Mouse (Mus musculus) neural tube, embryonic 11.5 days (tissue): Measurements from ENCODE around the gene Hspb6. TPM values are rescaled to one million over a fixed set of nuclear protein-coding genes. Genes with fewer than 3 reads are reported as not detected.

Experiments used
- ATAC-seq: fragments of 200-750 bp; cut with Nextera tagmentation; 2 replicates; pipeline ENCODE4 v1.8.0; 2017; ENCODE audit warnings: moderate number of reproducible peaks, mild to moderate bottlenecking, moderate TSS enrichment, moderate library complexity; ENCODE audit not compliant: insufficient read depth, low FRiP score, low TSS enrichment
- DNase-seq: peaks from one replicate; pipeline ENCODE4 v3.0.0-alpha.2; 2015; ENCODE audit warnings: low spot score
- H3K27ac ChIP-seq: fragments of 300-500 bp; sonication (generic); 2 replicates; pipeline ENCODE4 v1.5.1; 2014; ENCODE audit warnings: low read depth, mild to moderate bottlenecking, low read length
- H3K27me3 ChIP-seq: fragments of 300-500 bp; sonication (generic); 2 replicates; pipeline ENCODE4 v1.6.1; 2014; ENCODE audit warnings: mild to moderate bottlenecking, low read length, mixed read lengths; ENCODE audit not compliant: control insufficient read depth, insufficient read depth
- H3K36me3 ChIP-seq: fragments of 300-500 bp; sonication (generic); 2 replicates; pipeline ENCODE4 v1.6.1; 2014; ENCODE audit warnings: mild to moderate bottlenecking, low read length, moderate library complexity, mixed read lengths; ENCODE audit not compliant: control insufficient read depth, insufficient read depth
- H3K4me1 ChIP-seq: fragments of 300-500 bp; sonication (generic); 2 replicates; pipeline ENCODE4 v1.6.1; 2014; ENCODE audit warnings: low read length, mixed read lengths; ENCODE audit not compliant: control insufficient read depth, insufficient read depth
- H3K4me2 ChIP-seq: fragments of 300-500 bp; sonication (generic); 2 replicates; pipeline ENCODE4 v1.6.1; 2014; ENCODE audit warnings: low read depth, mild to moderate bottlenecking, moderate library complexity
- H3K4me3 ChIP-seq: fragments of 300-500 bp; sonication (generic); 2 replicates; pipeline ENCODE4 v1.5.1; 2014; ENCODE audit warnings: low read depth, low read length
- H3K9ac ChIP-seq: fragments of 300-500 bp; sonication (generic); 2 replicates; pipeline ENCODE4 v1.6.1; 2014; ENCODE audit warnings: mild to moderate bottlenecking, low read length
- H3K9me3 ChIP-seq: fragments of 300-500 bp; sonication (generic); 2 replicates; pipeline ENCODE4 v1.6.1; 2016; ENCODE audit warnings: low read length; ENCODE audit not compliant: control insufficient read depth
- WGBS: fragments of 180-500 bp; shearing (Covaris S2); extraction: QIAGEN DNeasy Blood & Tissue Kit; methylation state at CpG from one replicate; pipeline ENCODE4 v1.1.7; 2014; 5-methylcytosine and 5-hydroxymethylcytosine counted together
- polyA plus RNA-seq: library from polyadenylated mRNA; unstranded; fragments of >200 nt; fragmentation: Nextera tagmentation; extraction: Ambion mirVana; gene quantifications from 2 replicates; pipeline ENCODE4 v1.2.1, GENCODE M21; 2014

Hspb6 gene
- polyA plus RNA-seq, 1 experiment from 2014 or later, result 4.4 TPM

GRCm38 (mm10) chr7:30596093-30596492 is 44.1 kb downstream of the Hspb6 start:
- no peak for ATAC-seq
- no peak overlapping the region for H3K27ac ChIP-seq
- H3K4me1 ChIP-seq, result no peaks in the 10 kb centered on the region
- H3K27me3 ChIP-seq, result no peaks in the 10 kb centered on the region
- DNase-seq, result no peak
- no peak overlapping the region for H3K9ac ChIP-seq
- no peak overlapping the region for H3K4me3 ChIP-seq
- no peak overlapping the region for H3K4me2 ChIP-seq
- no peaks in the 10 kb centered on the region for H3K9me3 ChIP-seq
- 84% methylated on average over 5 of the region's 5 CpGs for WGBS
- H3K36me3 ChIP-seq, result no peaks in the 10 kb centered on the region

GRCm38 (mm10) chr7:30596811-30597210 is 44.8 kb downstream of the Hspb6 start:
- Histone ChIP-seq H3K36me3 (no peaks in the 10 kb centered on the region), H3K27ac (no peak overlapping the region), H3K27me3 (no peaks in the 10 kb centered on the region), H3K4me2 (no peak overlapping the region), H3K4me3 (no peak overlapping the region), H3K4me1 (no peaks in the 10 kb centered on the region), H3K9me3 (no peaks in the 10 kb centered on the region), H3K9ac (no peak overlapping the region)
- WGBS, result 88% methylated on average over 5 of the region's 5 CpGs
- no peak for ATAC-seq
- no peak for DNase-seq

DNA sequence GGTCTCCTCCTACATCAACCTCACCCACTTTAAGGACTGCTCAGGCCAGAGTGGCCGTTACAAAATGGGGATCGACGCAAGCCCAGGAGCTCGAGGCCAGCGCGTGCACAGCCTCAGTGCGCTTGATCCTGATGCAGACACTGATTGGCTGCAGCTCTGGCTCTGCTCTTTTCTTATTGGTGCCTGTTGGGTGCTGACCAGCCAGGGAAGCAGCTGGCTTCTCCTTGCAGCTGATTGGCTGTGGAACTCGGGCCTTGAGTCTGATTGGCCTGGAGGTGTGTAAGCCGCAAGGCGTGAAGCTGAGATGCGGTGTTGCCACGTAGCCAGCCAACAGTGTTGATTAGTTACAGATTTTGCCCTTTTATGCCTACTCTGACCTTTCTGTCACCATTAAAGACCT is 46.8 kb downstream of the Hspb6 start, which contains the start of gene Zbtb32:
TSS of gene Zbtb32 (minus strand) at position 124 of the 400 bp plus-strand sequence.
- ATAC-seq, result no peak
- no peak within 1 kb of the TSS for H3K4me3 ChIP-seq
- no peaks in the 10 kb centered on the region for H3K4me1 ChIP-seq
- no peak for DNase-seq
- H3K27ac ChIP-seq, result no peak within 1 kb of the TSS
- H3K9ac ChIP-seq, result no peak within 1 kb of the TSS
- no peaks in the 10 kb centered on the region for H3K9me3 ChIP-seq
- 94% methylated on average over 12 of the region's 12 CpGs for WGBS
- no peak within 1 kb of the TSS for H3K4me2 ChIP-seq
- no peaks in the 10 kb centered on the region for H3K36me3 ChIP-seq
- no peaks in the 10 kb centered on the region for H3K27me3 ChIP-seq

- Histone ChIP-seq H3K9ac (no peak overlapping the region), H3K9me3 (no peaks in the 10 kb centered on the region), H3K36me3 (no peaks in the 10 kb centered on the region), H3K4me2 (no peak overlapping the region), H3K4me1 (no peaks in the 10 kb centered on the region), H3K27ac (no peak overlapping the region), H3K4me3 (no peak overlapping the region), H3K27me3 (no peaks in the 10 kb centered on the region)
- DNase-seq (peak; percentile 88), ATAC-seq (peak; percentile 99)
- 1% methylated on average over 16 of the region's 16 CpGs for WGBS
Measured at GRCm38 (mm10) chr7:30599933-30600353, 48.0 kb downstream of the Hspb6 start.

DNA sequence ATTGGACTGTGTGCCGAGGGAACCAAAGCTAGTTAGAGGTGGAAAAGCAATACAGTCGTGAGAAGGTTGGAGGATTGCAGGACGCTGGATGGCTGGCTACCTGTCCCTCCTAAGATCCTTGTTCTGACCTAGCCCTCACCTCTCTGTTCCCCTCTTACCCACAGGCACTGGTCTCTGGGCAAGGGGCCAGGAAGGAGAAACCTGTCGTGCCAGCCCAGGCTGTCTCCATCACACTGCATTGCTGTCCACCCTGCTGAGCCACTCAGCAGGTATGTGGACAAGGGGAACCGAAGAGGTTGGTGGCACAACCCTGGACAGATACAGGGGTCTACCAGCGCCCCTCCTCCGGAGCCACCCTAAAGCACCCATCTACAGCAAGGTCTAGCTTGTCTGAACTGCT is 48.7 kb downstream of the Hspb6 start:
- DNase-seq (no peak), ATAC-seq (no peak)
- no peak overlapping the region for H3K4me2 ChIP-seq
- no peak overlapping the region for H3K9ac ChIP-seq
- H3K27ac ChIP-seq, result no peak overlapping the region
- WGBS, result 72% methylated on average over 7 of the region's 7 CpGs
- H3K4me1 ChIP-seq, result no peaks in the 10 kb centered on the region
- no peak overlapping the region for H3K4me3 ChIP-seq
- H3K9me3 ChIP-seq, result no peaks in the 10 kb centered on the region
- H3K36me3 ChIP-seq, result no peaks in the 10 kb centered on the region
- H3K27me3 ChIP-seq, result no peaks in the 10 kb centered on the region

DNA sequence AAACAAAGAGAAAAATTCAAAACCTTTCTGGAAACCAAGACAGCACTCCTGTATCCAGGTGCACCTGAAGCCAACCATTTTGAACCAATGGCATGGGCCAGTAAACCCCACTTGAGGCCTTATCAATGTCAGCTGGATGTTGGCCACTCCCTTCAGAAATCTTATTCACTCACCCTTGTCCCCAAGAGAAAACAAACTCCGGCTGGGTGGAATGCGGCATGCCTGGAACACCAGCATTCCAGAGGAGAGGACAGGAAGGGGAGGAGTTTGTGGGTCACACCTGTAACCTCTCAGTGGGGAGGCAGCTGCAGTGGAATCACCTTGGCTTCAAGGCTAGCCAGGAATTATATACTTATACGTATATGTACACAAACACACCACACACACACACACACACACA is 50.6 kb downstream of the Hspb6 start:
- Histone ChIP-seq H3K36me3 (no peaks in the 10 kb centered on the region), H3K9me3 (no peaks in the 10 kb centered on the region), H3K4me2 (no peak overlapping the region), H3K27me3 (no peaks in the 10 kb centered on the region), H3K9ac (no peak overlapping the region), H3K27ac (no peak overlapping the region), H3K4me3 (no peak overlapping the region), H3K4me1 (no peaks in the 10 kb centered on the region)
- DNase-seq (no peak), ATAC-seq (no peak)
- 41% methylated on average over 3 of the region's 3 CpGs for WGBS

- Histone ChIP-seq H3K27me3 (no peaks in the 10 kb centered on the region), H3K9ac (no peak overlapping the region), H3K4me1 (no peaks in the 10 kb centered on the region), H3K4me3 (no peak overlapping the region), H3K9me3 (no peaks in the 10 kb centered on the region), H3K4me2 (no peak overlapping the region), H3K36me3 (no peaks in the 10 kb centered on the region), H3K27ac (no peak overlapping the region)
- WGBS, result 64% methylated on average over 8 of the region's 8 CpGs
- no peak for ATAC-seq
- DNase-seq, result no peak
Measured at GRCm38 (mm10) chr7:30604424-30604823, 52.4 kb downstream of the Hspb6 start.

GRCm38 (mm10) chr7:30604944-30605343 is 53.0 kb downstream of the Hspb6 start:
- DNase-seq (no peak), ATAC-seq (no peak)
- Histone ChIP-seq H3K27me3 (no peaks in the 10 kb centered on the region), H3K4me1 (no peaks in the 10 kb centered on the region), H3K9ac (no peak overlapping the region), H3K4me3 (no peak overlapping the region), H3K4me2 (no peak overlapping the region), H3K9me3 (no peaks in the 10 kb centered on the region), H3K27ac (no peak overlapping the region), H3K36me3 (no peaks in the 10 kb centered on the region)
- 91% methylated on average over 8 of the region's 8 CpGs for WGBS
